Mouse (Mus musculus): ENCODE data around the gene Bzw2. TPM values are rescaled to one million over a fixed set of nuclear protein-coding genes. Genes with fewer than 3 reads are reported as not detected.

The Bzw2 gene
- polyA plus RNA-seq, 1 experiment from 2014 or later = 157 TPM

GRCm38 (mm10) chr12:36156637-36157303, 1.1 kb downstream of the Bzw2 start, which contains the start of gene Ankmy2:
TSS of gene Ankmy2 (plus strand) at chr12:36157114.
- ATAC-seq (replicated peaks; ENCODE audit: low FRiP score, low read depth) (peak; percentile 97), DNase-seq (ENCODE audit: low spot score) (peak; percentile 97)
- under 1% methylated on average over 42 of the region's 42 CpGs for WGBS
- no peak for TF ChIP-seq CTCF (IDR thresholded peaks at IDR 0.05; ENCODE audit: low read depth)
- Histone ChIP-seq H3K27ac (peak within 1 kb of the TSS; percentile 93), H3K36me3 (ENCODE audit: insufficient read depth, low read length) (no peaks in the 10 kb centered on the region), H3K4me2 (ENCODE audit: low read length) (peak within 1 kb of the TSS; percentile 91), H3K9me3 (replicated peaks; ENCODE audit: low read length) (no peaks in the 10 kb centered on the region), H3K9ac (ENCODE audit: low read depth, low read length) (peak within 1 kb of the TSS; percentile 81), H3K4me3 (replicated peaks; ENCODE audit: low read depth, low read length) (peak within 1 kb of the TSS; percentile 86), H3K27me3 (ENCODE audit: insufficient read depth, low read length) (no peaks in the 10 kb centered on the region), H3K4me1 (replicated peaks; ENCODE audit: insufficient read depth, low read length) (peaks cover 8% of the 10 kb centered on the region; the same call in 1 of the 2 replicates)

- Histone ChIP-seq H3K27me3 (ENCODE audit: insufficient read depth, low read length) (no peaks in the 10 kb centered on the region), H3K9ac (ENCODE audit: low read depth, low read length) (peak overlapping the region; percentile 81), H3K27ac (peak overlapping the region; percentile 93), H3K4me3 (replicated peaks; ENCODE audit: low read depth, low read length) (peak overlapping the region; percentile 86), H3K4me2 (ENCODE audit: low read length) (peak overlapping the region; percentile 91), H3K4me1 (replicated peaks; ENCODE audit: insufficient read depth, low read length) (peaks cover 8% of the 10 kb centered on the region; the same call in 1 of the 2 replicates), H3K9me3 (replicated peaks; ENCODE audit: low read length) (no peaks in the 10 kb centered on the region), H3K36me3 (ENCODE audit: insufficient read depth, low read length) (no peaks in the 10 kb centered on the region)
- DNase-seq (ENCODE audit: low spot score) = no peak
- under 1% methylated on average over 33 of the region's 33 CpGs for WGBS
- TF ChIP-seq CTCF (IDR thresholded peaks at IDR 0.05; ENCODE audit: low read depth) = no peak
- peak; percentile 56 for ATAC-seq (replicated peaks; ENCODE audit: low FRiP score, low read depth)
These were observed 1.7 kb downstream of the Bzw2 start for GRCm38 (mm10) chr12:36156101-36156636.

- Histone ChIP-seq H3K4me3 (replicated peaks; ENCODE audit: low read depth, low read length) (peak overlapping the region; percentile 86), H3K9me3 (replicated peaks; ENCODE audit: low read length) (no peaks in the 10 kb centered on the region), H3K4me1 (replicated peaks; ENCODE audit: insufficient read depth, low read length) (peaks cover 8% of the 10 kb centered on the region; the same call in 1 of the 2 replicates), H3K4me2 (ENCODE audit: low read length) (peak overlapping the region; percentile 91), H3K27ac (no peak overlapping the region), H3K9ac (ENCODE audit: low read depth, low read length) (peak overlapping the region; percentile 81; the same call in 1 of the 2 replicates), H3K27me3 (ENCODE audit: insufficient read depth, low read length) (no peaks in the 10 kb centered on the region), H3K36me3 (ENCODE audit: insufficient read depth, low read length) (no peaks in the 10 kb centered on the region)
- DNase-seq (ENCODE audit: low spot score) (peak; percentile 22), ATAC-seq (replicated peaks; ENCODE audit: low FRiP score, low read depth) (no peak)
- WGBS = 9% methylated on average over 8 of the region's 8 CpGs
- no peak for TF ChIP-seq CTCF (IDR thresholded peaks at IDR 0.05; ENCODE audit: low read depth)
These were observed 2.7 kb downstream of the Bzw2 start for GRCm38 (mm10) chr12:36155141-36155641.

- Histone ChIP-seq H3K9ac (ENCODE audit: low read depth, low read length) (no peak overlapping the region), H3K9me3 (replicated peaks; ENCODE audit: low read length) (no peaks in the 10 kb centered on the region), H3K27me3 (ENCODE audit: insufficient read depth, low read length) (no peaks in the 10 kb centered on the region), H3K27ac (no peak overlapping the region), H3K4me3 (replicated peaks; ENCODE audit: low read depth, low read length) (no peak overlapping the region), H3K4me1 (replicated peaks; ENCODE audit: insufficient read depth, low read length) (no peaks in the 10 kb centered on the region), H3K36me3 (ENCODE audit: insufficient read depth, low read length) (no peaks in the 10 kb centered on the region), H3K4me2 (ENCODE audit: low read length) (no peak overlapping the region)
- 84% methylated on average over 2 of the region's 2 CpGs for WGBS
- TF ChIP-seq CTCF (IDR thresholded peaks at IDR 0.05; ENCODE audit: low read depth) = no peak
- DNase-seq (ENCODE audit: low spot score) (no peak), ATAC-seq (replicated peaks; ENCODE audit: low FRiP score, low read depth) (no peak)
These were observed 7.1 kb downstream of the Bzw2 start for GRCm38 (mm10) chr12:36150737-36151136.

- Histone ChIP-seq H3K4me3 (replicated peaks; ENCODE audit: low read depth, low read length) (no peak overlapping the region), H3K9me3 (replicated peaks; ENCODE audit: low read length) (no peaks in the 10 kb centered on the region), H3K27me3 (ENCODE audit: insufficient read depth, low read length) (no peaks in the 10 kb centered on the region), H3K9ac (ENCODE audit: low read depth, low read length) (no peak overlapping the region), H3K27ac (no peak overlapping the region), H3K4me1 (replicated peaks; ENCODE audit: insufficient read depth, low read length) (no peaks in the 10 kb centered on the region), H3K36me3 (ENCODE audit: insufficient read depth, low read length) (no peaks in the 10 kb centered on the region), H3K4me2 (ENCODE audit: low read length) (no peak overlapping the region)
- DNase-seq (ENCODE audit: low spot score) (no peak), ATAC-seq (replicated peaks; ENCODE audit: low FRiP score, low read depth) (no peak)
- no peak for TF ChIP-seq CTCF (IDR thresholded peaks at IDR 0.05; ENCODE audit: low read depth)
- WGBS = 90% methylated on average over 2 of the region's 2 CpGs
These were observed 7.6 kb downstream of the Bzw2 start for GRCm38 (mm10) chr12:36150265-36150664.

- Histone ChIP-seq H3K9ac (ENCODE audit: low read depth, low read length) (no peak overlapping the region), H3K4me3 (replicated peaks; ENCODE audit: low read depth, low read length) (no peak overlapping the region), H3K4me1 (replicated peaks; ENCODE audit: insufficient read depth, low read length) (no peaks in the 10 kb centered on the region), H3K36me3 (ENCODE audit: insufficient read depth, low read length) (no peaks in the 10 kb centered on the region), H3K27me3 (ENCODE audit: insufficient read depth, low read length) (no peaks in the 10 kb centered on the region), H3K27ac (no peak overlapping the region), H3K9me3 (replicated peaks; ENCODE audit: low read length) (no peaks in the 10 kb centered on the region), H3K4me2 (ENCODE audit: low read length) (no peak overlapping the region)
- DNase-seq (ENCODE audit: low spot score) (no peak), ATAC-seq (replicated peaks; ENCODE audit: low FRiP score, low read depth) (no peak)
- 90% methylated on average over 3 of the region's 3 CpGs for WGBS
- peak; percentile 32; the same call in 1 of the 2 replicates for TF ChIP-seq CTCF (IDR thresholded peaks at IDR 0.05; ENCODE audit: low read depth)
These were observed 11.5 kb downstream of the Bzw2 start for GRCm38 (mm10) chr12:36146230-36147011.
